Mouse (Mus musculus): ENCODE data around the gene A630010A05Rik.
"Not testable (repeated sequence)": the region's sequence is repeated elsewhere in the genome, so short reads cannot be mapped to it uniquely, and the experiment has no call there.

A630010A05Rik gene

GRCm38 (mm10) chr16:14562017-14562416 lies at the start of gene A630010A05Rik:
A630010A05Rik (plus strand) TSS chr16:14562317.
- no peak for DNase-seq

- DNase-seq = no peak
These were observed 26.4 kb upstream of the A630010A05Rik start for GRCm38 (mm10) chr16:14535766-14536165.

GRCm38 (mm10) chr16:14557191-14557590 lies 4.9 kb upstream of the A630010A05Rik start:
- not testable (repeated sequence) for DNase-seq
